Mouse (Mus musculus) midbrain, embryonic 10.5 days (tissue): Measurements from ENCODE around the gene Galnt3. TPM values are rescaled to one million over a fixed set of nuclear protein-coding genes. Genes with fewer than 3 reads are reported as not detected.

Experiments
- DNase-seq: peaks from one replicate; pipeline ENCODE4 v3.0.0-alpha.2; 2017; ENCODE audit warnings: low spot score
- H3K27ac ChIP-seq: fragments of 300-500 bp; sonication (generic); replicated peaks from 2 replicates; pipeline ENCODE4 v1.5.1; 2016; ENCODE audit warnings: mild to moderate bottlenecking
- H3K27me3 ChIP-seq: fragments of 300-500 bp; sonication (generic); 2 replicates; pipeline ENCODE4 v1.6.1; 2016; ENCODE audit warnings: low read depth, mild to moderate bottlenecking; ENCODE audit not compliant: poor library complexity, severe bottlenecking
- H3K36me3 ChIP-seq: fragments of 300-500 bp; sonication (generic); 2 replicates; pipeline ENCODE4 v1.6.1; 2016; ENCODE audit warnings: mild to moderate bottlenecking, moderate library complexity
- H3K4me1 ChIP-seq: fragments of 300-500 bp; sonication (generic); 2 replicates; pipeline ENCODE4 v1.6.1; 2016
- H3K4me3 ChIP-seq: fragments of 300-500 bp; sonication (generic); 2 replicates; pipeline ENCODE4 v1.5.1; 2016; ENCODE audit warnings: mild to moderate bottlenecking, moderate library complexity
- H3K9me3 ChIP-seq: fragments of 300-500 bp; sonication (generic); replicated peaks from 2 replicates; pipeline ENCODE4 v1.6.1; 2016; ENCODE audit warnings: mild to moderate bottlenecking
- WGBS: fragments of 180-500 bp; shearing (Covaris S2); methylation state at CpG from one replicate; pipeline ENCODE4 v1.1.7; 2016; 5-methylcytosine and 5-hydroxymethylcytosine counted together
- polyA plus RNA-seq: library from polyadenylated mRNA; unstranded; fragments of >200 nt; fragmentation: Nextera tagmentation; extraction: Ambion mirVana; gene quantifications from 2 replicates; pipeline ENCODE4 v1.2.1, GENCODE M21; 2016

Gene Galnt3
- 0.30 and 0.82 TPM in 2 replicates for polyA plus RNA-seq

- DNase-seq: peak; percentile 49
- Histone ChIP-seq H3K27me3 (peaks cover 58% of the 10 kb centered on the region), H3K4me1 (peaks cover 16% of the 10 kb centered on the region), H3K9me3 (no peaks in the 10 kb centered on the region), H3K4me3 (peak within 1 kb of the TSS; percentile 85), H3K36me3 (no peaks in the 10 kb centered on the region), H3K27ac (peak within 1 kb of the TSS; percentile 53)
- WGBS: under 1% methylated on average over 69 of the region's 74 CpGs
Measured at GRCm38 (mm10) chr2:66124591-66125271, at the start of gene Galnt3. Gene Galnt3, minus strand, starts transcription at chr2:66124994.

- 77% methylated on average over 5 of the region's 5 CpGs for WGBS
- H3K9me3 ChIP-seq: no peaks in the 10 kb centered on the region
- no peak for DNase-seq
- H3K4me1 ChIP-seq: peaks cover 16% of the 10 kb centered on the region
- H3K27me3 ChIP-seq: no peaks in the 10 kb centered on the region
- no peak overlapping the region for H3K4me3 ChIP-seq
- H3K36me3 ChIP-seq: no peaks in the 10 kb centered on the region
- no peak overlapping the region for H3K27ac ChIP-seq
Measured at GRCm38 (mm10) chr2:66173134-66173533, 48.3 kb upstream of the Galnt3 start.

GRCm38 (mm10) chr2:66171643-66172042 lies 46.8 kb upstream of the Galnt3 start:
- Histone ChIP-seq H3K9me3 (no peaks in the 10 kb centered on the region), H3K4me3 (no peak overlapping the region), H3K4me1 (peaks cover 2% of the 10 kb centered on the region), H3K27ac (no peak overlapping the region), H3K36me3 (no peaks in the 10 kb centered on the region), H3K27me3 (no peaks in the 10 kb centered on the region)
- 87% methylated on average over 3 of the region's 3 CpGs for WGBS
- no peak for DNase-seq

- WGBS: 85% methylated on average over 11 of the region's 11 CpGs
- H3K4me3 ChIP-seq: no peak overlapping the region
Measured at GRCm38 (mm10) chr2:66170721-66171120, 45.9 kb upstream of the Galnt3 start.

GRCm38 (mm10) chr2:66165025-66165424 lies 40.2 kb upstream of the Galnt3 start:
- DNase-seq: no peak
- no peaks in the 10 kb centered on the region for H3K4me1 ChIP-seq
- 93% methylated on average over 8 of the region's 8 CpGs for WGBS
- no peak overlapping the region for H3K4me3 ChIP-seq
- H3K9me3 ChIP-seq: no peaks in the 10 kb centered on the region
- no peak overlapping the region for H3K27ac ChIP-seq
- no peaks in the 10 kb centered on the region for H3K36me3 ChIP-seq
- H3K27me3 ChIP-seq: no peaks in the 10 kb centered on the region

More at GRCm38 (mm10) chr2:66170721-66171120, 45.9 kb upstream of the Galnt3 start:
- Histone ChIP-seq H3K27me3 (no peaks in the 10 kb centered on the region), H3K9me3 (no peaks in the 10 kb centered on the region), H3K4me1 (no peaks in the 10 kb centered on the region), H3K27ac (no peak overlapping the region), H3K36me3 (no peaks in the 10 kb centered on the region)
- DNase-seq: no peak

DNA sequence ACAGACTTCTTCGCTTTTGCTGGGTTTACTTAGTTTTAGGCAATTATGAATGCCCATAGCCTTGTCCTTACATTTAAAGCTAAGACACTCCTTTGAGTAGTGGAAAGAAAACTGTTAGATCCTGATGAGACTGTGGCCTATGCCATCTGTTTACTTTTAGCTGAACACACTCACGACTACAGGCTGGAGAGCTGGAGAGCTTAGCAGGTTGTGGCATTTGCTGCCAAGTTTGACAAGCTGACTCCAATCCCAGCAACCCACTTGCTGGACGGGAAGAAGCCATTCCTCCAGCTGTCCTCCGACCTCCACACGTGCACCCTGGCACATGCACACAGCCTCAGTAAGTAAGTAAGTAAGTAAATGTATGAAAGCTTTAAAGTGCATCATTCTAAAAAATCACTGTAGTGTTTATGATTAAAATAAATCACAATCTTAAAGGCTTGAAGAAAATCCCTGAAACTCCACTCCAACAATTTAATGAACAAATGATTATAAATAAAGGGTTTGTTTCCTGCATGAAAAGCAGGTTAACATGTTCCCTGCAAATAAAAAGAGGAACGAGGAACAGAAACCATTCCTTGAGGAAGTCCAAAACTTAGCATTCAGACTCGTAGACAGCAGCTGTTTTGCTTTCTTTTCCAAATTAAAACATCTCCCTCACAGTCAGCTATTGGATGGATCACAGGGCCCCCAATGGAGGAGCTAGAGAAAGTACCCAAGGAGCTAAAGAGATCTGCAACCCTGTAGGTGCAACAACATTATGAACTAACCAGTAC lies 33.5 kb upstream of the Galnt3 start:
- Histone ChIP-seq H3K4me3 (no peak overlapping the region), H3K27ac (no peak overlapping the region), H3K27me3 (no peaks in the 10 kb centered on the region), H3K36me3 (no peaks in the 10 kb centered on the region), H3K4me1 (no peaks in the 10 kb centered on the region), H3K9me3 (no peaks in the 10 kb centered on the region)
- 77% methylated on average over 7 of the region's 7 CpGs for WGBS
- DNase-seq: no peak

DNA sequence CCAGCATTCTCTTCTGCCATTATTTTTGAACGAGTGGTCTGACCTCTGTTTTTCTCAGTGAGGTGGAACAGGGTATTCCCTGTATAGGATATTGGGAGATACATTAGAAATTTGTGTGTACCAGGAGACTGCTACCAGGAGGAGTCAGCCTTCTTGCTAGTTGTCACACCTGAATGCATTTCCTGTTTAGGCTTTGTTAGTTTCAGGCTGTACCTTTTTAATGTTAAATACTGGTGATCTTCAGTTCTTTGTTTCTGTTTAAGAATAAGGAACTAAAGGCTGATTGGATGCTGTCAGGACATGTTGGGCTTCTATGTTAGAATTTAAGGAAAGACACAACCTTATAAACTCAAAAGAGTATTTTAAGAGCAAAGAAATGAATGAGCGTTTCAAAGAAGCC lies 26.6 kb upstream of the Galnt3 start:
- H3K4me3 ChIP-seq: no peak overlapping the region
- H3K36me3 ChIP-seq: no peaks in the 10 kb centered on the region
- no peaks in the 10 kb centered on the region for H3K9me3 ChIP-seq
- no peak overlapping the region for H3K27ac ChIP-seq
- WGBS: 79% methylated on average over 2 of the region's 2 CpGs
- no peaks in the 10 kb centered on the region for H3K4me1 ChIP-seq
- H3K27me3 ChIP-seq: no peaks in the 10 kb centered on the region
- DNase-seq: no peak

- Histone ChIP-seq H3K36me3 (no peaks in the 10 kb centered on the region), H3K4me3 (no peak overlapping the region), H3K9me3 (no peaks in the 10 kb centered on the region), H3K27ac (no peak overlapping the region), H3K4me1 (no peaks in the 10 kb centered on the region), H3K27me3 (no peaks in the 10 kb centered on the region)
- no peak for DNase-seq
- WGBS: 74% methylated on average over 3 of the region's 3 CpGs
Measured at GRCm38 (mm10) chr2:66150531-66150930, 25.7 kb upstream of the Galnt3 start.

DNA sequence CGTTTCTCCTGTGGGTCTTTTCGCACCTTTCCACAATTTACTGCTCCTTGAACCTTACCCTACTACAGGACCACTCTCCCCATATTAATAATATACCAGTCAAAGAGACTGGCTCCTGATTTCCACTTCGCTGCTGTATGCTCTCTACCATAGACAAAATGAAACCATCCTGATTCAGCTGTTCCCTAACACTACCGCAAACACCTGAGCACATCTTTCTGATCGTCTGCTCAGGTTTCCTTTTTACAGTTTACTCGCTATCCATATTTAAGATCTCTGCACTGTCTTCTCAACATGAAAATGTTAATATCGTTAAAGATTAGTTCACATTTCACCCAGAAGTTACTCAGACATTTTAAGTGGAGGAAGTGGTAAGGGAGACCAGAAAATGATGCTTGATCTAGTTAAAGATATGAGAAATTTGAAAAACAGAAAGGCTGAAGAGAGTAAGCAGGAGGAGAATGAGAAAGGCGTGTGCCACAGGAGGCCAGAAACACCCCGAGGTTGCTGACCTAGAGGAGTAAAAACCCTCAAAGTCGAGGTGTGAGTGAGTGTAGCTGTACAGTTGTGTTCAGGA lies 23.9 kb upstream of the Galnt3 start:
- 85% methylated on average over 10 of the region's 10 CpGs for WGBS

GRCm38 (mm10) chr2:66146473-66146872 lies 21.7 kb upstream of the Galnt3 start:
- no peak overlapping the region for H3K4me3 ChIP-seq
- no peak for DNase-seq
- H3K4me1 ChIP-seq: no peaks in the 10 kb centered on the region
- no peak overlapping the region for H3K27ac ChIP-seq
- H3K9me3 ChIP-seq: no peaks in the 10 kb centered on the region
- H3K27me3 ChIP-seq: no peaks in the 10 kb centered on the region
- no peaks in the 10 kb centered on the region for H3K36me3 ChIP-seq
- WGBS: 82% methylated on average over 4 of the region's 4 CpGs

More for the DNA sequence above, 23.9 kb upstream of the Galnt3 start:
- Histone ChIP-seq H3K4me3 (no peak overlapping the region), H3K9me3 (no peaks in the 10 kb centered on the region), H3K27me3 (no peaks in the 10 kb centered on the region), H3K4me1 (no peaks in the 10 kb centered on the region), H3K27ac (no peak overlapping the region), H3K36me3 (no peaks in the 10 kb centered on the region)
- no peak for DNase-seq

GRCm38 (mm10) chr2:66144770-66145169 lies 20.0 kb upstream of the Galnt3 start:
- no peaks in the 10 kb centered on the region for H3K27me3 ChIP-seq
- no peaks in the 10 kb centered on the region for H3K4me1 ChIP-seq
- no peak for DNase-seq
- H3K27ac ChIP-seq: no peak overlapping the region
- H3K36me3 ChIP-seq: no peaks in the 10 kb centered on the region
- WGBS: 75% methylated on average over 5 of the region's 5 CpGs
- H3K9me3 ChIP-seq: no peaks in the 10 kb centered on the region
- no peak overlapping the region for H3K4me3 ChIP-seq

- Histone ChIP-seq H3K36me3 (no peaks in the 10 kb centered on the region), H3K4me1 (no peaks in the 10 kb centered on the region), H3K27ac (no peak overlapping the region), H3K9me3 (no peaks in the 10 kb centered on the region), H3K27me3 (no peaks in the 10 kb centered on the region), H3K4me3 (no peak overlapping the region)
- WGBS: 90% methylated on average over 4 of the region's 4 CpGs
- no peak for DNase-seq
Measured at GRCm38 (mm10) chr2:66143284-66143683, 18.5 kb upstream of the Galnt3 start.

DNA sequence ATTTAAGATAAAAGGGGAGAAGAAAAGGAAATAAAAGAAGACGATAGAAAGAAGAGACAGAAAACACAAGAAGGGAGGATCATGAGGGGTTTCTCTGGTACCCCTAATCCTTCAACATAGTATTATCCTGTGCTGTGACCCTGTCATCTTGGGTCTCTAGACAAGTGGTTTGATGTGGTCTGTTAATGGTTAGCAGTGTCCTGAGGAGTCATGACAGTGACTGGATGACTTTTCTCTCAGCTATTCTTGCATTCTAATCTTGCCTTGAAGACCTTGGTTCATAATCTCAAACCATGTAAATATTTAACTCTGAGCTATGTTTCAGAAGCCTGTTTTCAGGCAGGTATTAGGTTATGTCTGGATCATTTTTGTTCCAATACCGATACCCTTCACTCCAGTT lies 17.9 kb upstream of the Galnt3 start:
- H3K36me3 ChIP-seq: no peaks in the 10 kb centered on the region
- no peaks in the 10 kb centered on the region for H3K4me1 ChIP-seq
- H3K27me3 ChIP-seq: no peaks in the 10 kb centered on the region
- no peak overlapping the region for H3K4me3 ChIP-seq
- H3K9me3 ChIP-seq: no peaks in the 10 kb centered on the region
- no peak overlapping the region for H3K27ac ChIP-seq
- WGBS: 93% methylated on average over 2 of the region's 2 CpGs
- no peak for DNase-seq
